Mouse (Mus musculus) spleen, adult 2 months (tissue): ENCODE results near the gene Stub1.

ENCODE experiments used
- CTCF ChIP-seq: fragments of 200-500 bp; IDR thresholded peaks from 2 replicates; pipeline ENCODE4 v1.5.1; 2011; ENCODE audit warnings: mild to moderate bottlenecking, inconsistent platforms; ENCODE audit not compliant: insufficient read depth, insufficient read length, insufficient replicate concordance; ENCODE audit errors: extremely low read depth
- POLR2A ChIP-seq: fragments of 200-500 bp; IDR thresholded peaks from 2 replicates; pipeline ENCODE4 v1.6.1; 2011; ENCODE audit warnings: low read depth, low read length, inconsistent platforms

- TF ChIP-seq CTCF (no peak), POLR2A (no peak)
Observed at GRCm38 (mm10) chr17:25835301-25835700, 2.1 kb upstream of the Stub1 start.
